Mouse (Mus musculus): ENCODE results near the gene Cyp4a32. TPM values are rescaled to one million over a fixed set of nuclear protein-coding genes. Genes with fewer than 3 reads are reported as not detected.
"Not testable (repeated sequence)": the region's sequence is repeated elsewhere in the genome, so short reads cannot be mapped to it uniquely, and the experiment has no call there.

Gene Cyp4a32
- total RNA-seq (2014; fragmentation: Nextera tagmentation) (not detected in 2 replicates), total RNA-seq (2017) (not detected in 2 replicates)

DNA sequence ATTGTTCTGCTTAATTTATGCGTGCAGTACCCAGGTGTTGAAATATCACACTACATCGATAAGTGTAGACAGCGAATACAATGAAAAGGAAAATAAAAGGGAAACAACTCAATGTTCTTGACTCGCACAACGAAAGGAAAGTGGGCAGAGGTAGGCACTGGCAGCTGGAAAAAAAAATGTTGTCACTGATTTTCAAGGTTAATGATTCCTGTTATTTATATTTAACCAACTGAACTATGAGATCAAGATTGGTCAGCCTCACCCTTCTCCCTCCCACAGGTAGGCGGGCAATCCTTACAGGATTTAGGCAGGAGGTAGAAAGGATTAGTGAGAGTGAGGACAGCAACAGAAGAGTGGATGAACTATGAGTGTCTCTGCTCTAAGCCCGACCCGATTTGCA, at the start of gene Cyp4a32:
Cyp4a32 (plus strand) TSS at position 359 of the 400 bp plus-strand sequence.
- ATAC-seq (replicated peaks; ENCODE audit: poor library complexity, severe bottlenecking) = not testable (repeated sequence)

DNA sequence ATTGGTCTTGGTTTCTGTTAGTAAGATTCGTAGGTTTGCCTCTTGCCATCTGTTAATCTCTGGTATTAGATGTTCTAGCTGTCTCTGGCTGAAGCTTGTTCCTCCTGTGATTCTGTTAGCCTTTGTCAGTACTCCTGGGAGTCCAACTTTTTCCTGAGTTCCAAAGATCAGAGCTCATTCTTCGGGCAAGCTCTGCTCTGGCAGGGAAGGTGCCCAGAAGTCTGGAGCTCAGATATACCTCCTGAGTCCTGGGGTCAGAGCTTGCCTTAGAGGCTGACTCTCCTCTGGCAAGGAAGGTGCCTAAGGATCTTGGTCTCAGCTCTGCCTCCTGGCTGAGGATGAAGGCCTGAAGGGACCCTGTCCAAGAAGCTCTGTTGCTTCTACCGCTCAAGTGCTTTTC, 48.0 kb upstream of the Cyp4a32 start:
- ATAC-seq (replicated peaks; ENCODE audit: poor library complexity, severe bottlenecking) = no peak

DNA sequence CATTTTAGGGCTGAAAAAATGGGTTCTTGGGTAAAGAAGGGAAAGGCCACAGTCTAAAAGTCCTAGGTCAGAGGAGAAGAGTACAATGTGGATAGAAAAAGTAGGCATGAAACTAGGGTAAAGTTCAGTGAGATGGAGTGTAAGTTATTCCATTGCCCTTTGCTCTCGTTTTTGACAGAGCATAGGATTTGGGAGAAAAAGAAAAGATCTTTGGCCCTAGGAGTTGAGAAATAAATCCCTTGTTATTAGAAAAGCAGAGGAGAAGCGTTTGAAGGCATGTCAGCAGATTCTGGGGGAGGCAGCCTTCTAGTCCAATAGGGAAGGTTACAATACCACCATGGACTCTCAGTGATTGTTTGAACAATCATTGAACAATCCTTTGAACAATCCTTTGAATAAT, 45.3 kb upstream of the Cyp4a32 start:
- ATAC-seq (replicated peaks; ENCODE audit: poor library complexity, severe bottlenecking) = no peak

DNA sequence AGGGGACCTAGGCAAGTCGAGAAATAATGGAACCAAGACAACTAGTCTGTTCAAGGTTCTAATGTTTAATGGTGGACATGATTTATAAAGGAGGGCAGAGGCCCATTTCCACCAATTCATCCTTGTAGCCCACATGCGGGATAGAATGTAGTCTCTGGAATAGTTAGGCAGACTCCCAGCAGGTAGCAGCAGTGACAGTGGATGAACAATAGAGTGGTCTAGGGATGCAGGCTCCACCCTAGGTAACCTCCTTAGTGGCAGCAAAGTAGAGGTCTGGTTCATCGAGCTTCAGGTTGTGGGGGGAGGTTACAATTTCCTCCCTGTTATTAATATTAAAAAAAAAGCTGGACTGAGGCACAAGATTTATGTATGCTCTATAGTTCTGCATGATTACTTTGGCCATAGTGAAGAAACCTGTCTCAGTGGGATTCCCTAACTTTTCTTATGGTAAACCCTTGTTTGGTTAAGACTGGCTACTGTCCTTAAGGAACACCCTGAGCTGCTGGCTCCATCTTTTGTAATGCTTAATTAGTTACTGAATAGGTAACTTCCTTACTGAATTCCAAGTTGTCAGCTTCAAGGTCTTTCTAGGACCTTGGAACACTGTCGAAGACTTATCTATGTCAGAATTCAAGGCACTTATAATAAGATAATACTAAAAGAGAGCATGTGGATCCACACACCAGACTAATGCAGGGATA, 42.8 kb upstream of the Cyp4a32 start:
- no peak for ATAC-seq (replicated peaks; ENCODE audit: poor library complexity, severe bottlenecking)

GRCm38 (mm10) chr4:115561236-115561635, 39.5 kb upstream of the Cyp4a32 start:
- ATAC-seq (replicated peaks; ENCODE audit: poor library complexity, severe bottlenecking) = not testable (repeated sequence)

GRCm38 (mm10) chr4:115563401-115563800, 37.4 kb upstream of the Cyp4a32 start, which contains the start of gene Cyp4a31:
TSS of gene Cyp4a31 (plus strand) at chr4:115563649.
- no peak for ATAC-seq (replicated peaks; ENCODE audit: poor library complexity, severe bottlenecking)

DNA sequence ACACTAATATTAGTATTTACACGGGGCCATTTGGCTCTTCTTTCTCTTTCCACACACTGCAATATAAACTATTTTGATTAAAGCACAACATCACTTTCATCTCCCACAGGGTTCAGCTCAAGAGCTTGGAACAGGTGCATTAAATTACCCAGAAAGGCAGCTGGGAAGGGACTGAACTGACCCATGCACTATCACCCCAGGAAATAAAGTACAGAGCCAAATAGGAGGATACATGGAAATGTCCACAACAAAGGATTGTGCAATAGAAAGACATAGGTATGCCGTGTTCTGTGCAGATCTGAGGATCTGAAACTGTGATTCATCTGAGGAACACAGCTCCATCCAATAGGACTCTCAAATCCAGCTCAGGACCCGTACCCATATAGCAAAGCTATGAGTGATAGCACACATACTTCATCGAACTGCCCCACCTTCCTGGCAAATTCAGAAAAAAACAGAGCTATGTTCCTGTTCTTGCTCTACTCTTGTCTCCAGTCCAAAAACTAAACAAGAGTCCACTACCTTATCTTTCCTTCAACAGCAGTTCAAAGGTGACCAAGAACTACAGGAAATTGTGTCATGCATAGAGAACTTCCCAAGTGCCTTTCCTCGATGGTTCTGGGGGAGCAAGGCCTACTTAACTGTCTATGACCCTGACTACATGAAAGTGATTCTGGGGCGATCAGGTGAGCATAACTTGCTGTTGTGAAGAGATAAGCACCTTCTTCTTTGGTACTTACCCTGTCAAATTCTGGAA, 36.1 kb upstream of the Cyp4a32 start:
- not testable (repeated sequence) for ATAC-seq (replicated peaks; ENCODE audit: poor library complexity, severe bottlenecking)

- ATAC-seq (replicated peaks; ENCODE audit: poor library complexity, severe bottlenecking) = no peak
Measured at GRCm38 (mm10) chr4:115575255-115575654, 25.5 kb upstream of the Cyp4a32 start.

DNA sequence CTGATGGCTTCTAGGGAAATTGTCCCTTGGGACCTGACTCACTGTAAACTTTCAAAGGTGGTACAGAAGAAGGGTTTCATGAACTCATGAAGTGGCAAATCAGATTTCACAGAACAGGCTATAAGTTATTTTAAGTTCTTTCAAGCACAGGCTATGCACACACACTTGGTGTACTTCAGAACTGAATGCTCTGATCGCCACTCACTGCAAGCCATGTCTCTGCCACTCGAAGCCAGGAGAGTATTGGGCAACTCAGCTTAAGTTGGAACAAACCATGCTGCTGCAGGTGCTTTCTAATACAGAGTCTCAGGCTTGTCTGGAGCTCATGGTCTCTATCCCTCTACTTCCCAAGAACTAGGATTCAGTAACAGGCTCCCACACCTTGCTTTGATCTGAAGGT, 25.0 kb upstream of the Cyp4a32 start:
- no peak for ATAC-seq (replicated peaks; ENCODE audit: poor library complexity, severe bottlenecking)

- no peak for ATAC-seq (replicated peaks; ENCODE audit: poor library complexity, severe bottlenecking)
Measured at GRCm38 (mm10) chr4:115583036-115583435, 17.7 kb upstream of the Cyp4a32 start.

DNA sequence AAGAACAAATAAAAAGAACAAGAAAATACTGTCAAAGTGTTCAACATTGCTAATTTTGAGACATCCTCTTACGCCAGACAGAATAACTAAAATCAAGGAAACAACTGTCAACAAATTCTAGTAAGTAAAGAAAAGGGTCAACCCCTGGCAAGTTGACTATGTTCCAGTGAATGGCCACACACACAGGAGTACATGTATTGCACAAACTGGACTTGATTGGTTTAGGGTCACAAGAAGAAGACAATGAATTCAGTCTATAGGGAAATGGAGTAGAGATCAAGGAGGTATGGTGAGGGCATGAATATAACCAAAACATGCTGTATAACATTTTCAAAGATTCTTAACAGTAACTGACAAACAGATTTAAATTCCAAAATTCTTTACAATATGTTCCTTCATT, 4.4 kb upstream of the Cyp4a32 start:
- ATAC-seq (replicated peaks; ENCODE audit: poor library complexity, severe bottlenecking) = no peak

GRCm38 (mm10) chr4:115596824-115597336, 3.9 kb upstream of the Cyp4a32 start:
- no peak for ATAC-seq (replicated peaks; ENCODE audit: poor library complexity, severe bottlenecking)

GRCm38 (mm10) chr4:115614005-115614404, 13.2 kb downstream of the Cyp4a32 start:
- no peak for ATAC-seq (replicated peaks; ENCODE audit: poor library complexity, severe bottlenecking)

GRCm38 (mm10) chr4:115625560-115625959, 24.8 kb downstream of the Cyp4a32 start:
- ATAC-seq (replicated peaks; ENCODE audit: poor library complexity, severe bottlenecking) = not testable (repeated sequence)

DNA sequence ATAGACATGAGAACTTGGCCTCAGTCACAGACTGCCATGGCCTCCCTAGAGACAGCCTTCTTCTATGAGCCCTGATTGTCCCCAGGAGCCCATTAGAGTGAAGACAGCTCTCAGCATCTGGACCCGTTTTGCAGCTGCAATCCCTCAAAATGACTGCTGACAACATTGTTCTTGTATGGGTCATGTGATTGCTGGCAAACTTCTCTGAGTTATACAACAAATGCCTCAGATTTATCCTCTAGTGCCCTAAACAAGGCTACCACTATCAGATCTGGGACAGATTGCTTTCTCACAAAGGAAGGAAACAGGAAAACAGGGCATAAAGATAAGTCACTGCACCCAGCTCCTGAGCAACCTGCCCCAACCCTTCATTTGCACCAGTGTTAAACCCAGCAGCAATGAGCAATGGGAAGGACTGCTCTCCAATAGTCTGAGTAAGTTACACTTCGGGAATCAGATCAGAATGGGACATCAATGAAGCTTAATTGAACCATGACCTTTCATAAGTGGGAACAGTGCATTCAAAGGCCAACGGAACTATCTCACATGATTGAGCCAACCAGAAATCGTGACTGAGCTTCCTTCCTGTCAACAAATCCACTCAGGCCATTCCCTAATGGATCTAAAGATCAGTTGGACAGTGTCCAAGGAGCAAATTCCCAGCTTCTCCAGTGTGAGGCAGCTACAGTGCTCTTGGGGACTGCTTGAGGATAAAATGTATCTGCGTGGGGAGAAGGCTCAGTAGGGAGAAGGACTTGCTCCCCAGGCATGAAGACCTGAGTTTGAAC, 42.4 kb downstream of the Cyp4a32 start:
- no peak for ATAC-seq (replicated peaks; ENCODE audit: poor library complexity, severe bottlenecking)

DNA sequence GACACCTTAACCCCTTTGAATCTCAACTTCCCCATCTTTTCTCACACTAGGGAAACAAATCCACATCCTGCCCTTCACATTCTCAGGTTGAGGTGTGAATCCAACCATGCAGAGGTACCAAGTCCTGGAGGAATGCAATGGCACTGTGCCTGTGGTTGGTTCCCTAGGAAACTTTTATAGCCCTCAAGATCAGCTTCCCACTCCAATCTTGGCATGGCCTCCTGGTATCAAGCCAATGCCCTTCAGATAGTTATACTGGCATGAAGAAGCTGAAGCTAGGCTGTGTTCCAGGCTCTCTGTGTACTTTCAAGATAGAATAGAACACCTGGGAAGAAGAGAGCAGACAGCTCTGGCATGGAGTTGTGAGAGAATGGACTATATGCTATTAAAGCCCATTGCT, 44.6 kb downstream of the Cyp4a32 start:
- ATAC-seq (replicated peaks; ENCODE audit: poor library complexity, severe bottlenecking) = no peak

- ATAC-seq (replicated peaks; ENCODE audit: poor library complexity, severe bottlenecking) = no peak
Measured at GRCm38 (mm10) chr4:115647580-115647979, 46.8 kb downstream of the Cyp4a32 start, which contains the start of gene Cyp4b1. TSS of gene Cyp4b1 (minus strand) at chr4:115647723.

DNA sequence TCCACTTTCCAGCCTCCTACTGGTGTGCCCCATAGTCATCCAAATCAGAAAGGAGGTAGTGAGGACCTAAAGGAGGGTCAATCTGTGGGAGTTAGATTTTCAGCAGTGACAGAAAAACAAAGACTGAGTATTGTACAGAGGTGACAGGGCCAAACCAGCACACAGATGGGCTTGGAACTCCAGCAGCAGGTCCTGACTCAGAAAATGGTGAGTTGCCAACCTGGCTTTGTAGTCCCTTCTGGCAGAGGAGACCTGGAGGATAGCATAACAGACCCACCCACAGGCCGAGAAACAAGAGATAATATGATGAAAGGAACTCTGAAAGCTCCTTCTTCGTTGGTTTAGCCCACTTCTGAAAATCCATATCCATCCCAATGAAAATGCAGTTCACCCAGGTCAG, 48.0 kb downstream of the Cyp4a32 start:
- no peak for ATAC-seq (replicated peaks; ENCODE audit: poor library complexity, severe bottlenecking)

GRCm38 (mm10) chr4:115649344-115649743, 48.6 kb downstream of the Cyp4a32 start:
- ATAC-seq (replicated peaks; ENCODE audit: poor library complexity, severe bottlenecking) = no peak

DNA sequence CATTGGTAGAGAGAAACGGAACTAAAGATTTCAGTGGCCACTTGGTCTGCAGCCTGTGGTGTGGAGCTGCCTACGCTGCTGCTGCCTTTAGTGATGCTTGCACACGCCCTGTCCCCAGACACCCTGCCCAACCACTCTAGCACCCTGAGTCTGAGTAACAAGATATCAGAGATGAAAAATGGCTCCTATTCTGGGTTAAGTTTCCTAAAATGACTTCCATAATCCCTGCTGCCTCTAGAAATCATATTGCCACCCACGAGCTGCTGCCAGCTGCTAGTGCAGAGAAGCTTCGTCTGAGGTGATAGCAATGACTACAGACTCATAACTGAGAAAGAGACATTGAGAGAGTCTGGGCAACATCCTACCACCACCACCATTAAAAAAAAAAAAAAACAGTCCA, 50.1 kb downstream of the Cyp4a32 start:
- no peak for ATAC-seq (replicated peaks; ENCODE audit: poor library complexity, severe bottlenecking)

Data from granulocyte monocyte progenitor cell, adult 5-6 weeks (primary cell).